Comparison of ENCODE assay signal across 23 mouse cellular contexts in genomic region chr1:37359395-37360092, GRCm38 (mm10).
"Had no signal": no experiment of that assay in that cellular context is flagged by ENCODE, and none has a peak within 500 bp of the region (broad histone marks: within the 10 kb centered on the region; RNA-seq: fewer than 3 reads in every experiment).

No protein-coding gene starts in this region.

- H3K4me2 ChIP-seq: embryonic facial prominence, embryonic 12.5 days; embryonic facial prominence, embryonic 13.5 days; embryonic facial prominence, embryonic 15.5 days; forebrain, embryonic 12.5 days; forebrain, embryonic 13.5 days; forebrain, embryonic 15.5 days had no signal

- DNase-seq: cerebellum, adult 9-10 months; cerebellum, adult 9-11 months; cerebellum, postnatal 10 days; cerebellum, postnatal 14 days; cerebellum, postnatal 36 days; embryo, embryonic 11 days; forebrain, postnatal 0 days; gastrocnemius, postnatal 10 days; gastrocnemius, postnatal 25 days; gastrocnemius, postnatal 36 days; heart, adult 11 months; heart, adult 18-20 months; heart, adult 2 months had no signal

- H3K4me3 ChIP-seq: embryonic facial prominence, embryonic 10.5 days; embryonic facial prominence, embryonic 12.5 days; embryonic facial prominence, embryonic 13.5 days; embryonic facial prominence, embryonic 15.5 days; erythroblast, embryonic 14.5 days; forebrain, embryonic 10.5 days; forebrain, embryonic 12.5 days; forebrain, embryonic 13.5 days; forebrain, embryonic 15.5 days; gastrocnemius, adult 2 months; heart, adult 2 months had no signal

- H3K4me1 ChIP-seq: embryonic facial prominence, embryonic 10.5 days; embryonic facial prominence, embryonic 12.5 days; embryonic facial prominence, embryonic 13.5 days; embryonic facial prominence, embryonic 15.5 days; forebrain, embryonic 10.5 days; forebrain, embryonic 12.5 days; forebrain, embryonic 15.5 days had no signal

- H3K36me3 ChIP-seq: embryonic facial prominence, embryonic 10.5 days; embryonic facial prominence, embryonic 12.5 days; forebrain, embryonic 12.5 days had no signal

- H3K9me3 ChIP-seq: embryonic facial prominence, embryonic 10.5 days; embryonic facial prominence, embryonic 12.5 days; embryonic facial prominence, embryonic 13.5 days; embryonic facial prominence, embryonic 15.5 days; forebrain, embryonic 10.5 days; forebrain, embryonic 12.5 days; forebrain, embryonic 13.5 days; forebrain, embryonic 15.5 days had no signal

- H3K27me3 ChIP-seq: embryonic facial prominence, embryonic 12.5 days; embryonic facial prominence, embryonic 13.5 days; embryonic facial prominence, embryonic 15.5 days; forebrain, embryonic 12.5 days; forebrain, embryonic 13.5 days; forebrain, embryonic 15.5 days had no signal

- H3K27ac ChIP-seq: embryonic facial prominence, embryonic 10.5 days; embryonic facial prominence, embryonic 12.5 days; embryonic facial prominence, embryonic 13.5 days; embryonic facial prominence, embryonic 15.5 days; forebrain, embryonic 10.5 days; forebrain, embryonic 12.5 days; forebrain, embryonic 13.5 days; forebrain, embryonic 15.5 days; heart, adult 2 months had no signal

- H3K9ac ChIP-seq: embryonic facial prominence, embryonic 12.5 days; embryonic facial prominence, embryonic 13.5 days; embryonic facial prominence, embryonic 15.5 days; forebrain, embryonic 12.5 days; forebrain, embryonic 13.5 days; forebrain, embryonic 15.5 days; forebrain, postnatal 0 days had no signal
